Mouse (Mus musculus) cerebellum, postnatal 36 days (tissue): ENCODE measurements around the gene Il17ra.

ENCODE experiments used
- DNase-seq, 2 experiments: peaks; one replicate each; pipeline ENCODE4 v3.0.0; 2021 to 2022; ENCODE audit warnings: mixed read lengths in 2 of 2

Gene Il17ra

DNA sequence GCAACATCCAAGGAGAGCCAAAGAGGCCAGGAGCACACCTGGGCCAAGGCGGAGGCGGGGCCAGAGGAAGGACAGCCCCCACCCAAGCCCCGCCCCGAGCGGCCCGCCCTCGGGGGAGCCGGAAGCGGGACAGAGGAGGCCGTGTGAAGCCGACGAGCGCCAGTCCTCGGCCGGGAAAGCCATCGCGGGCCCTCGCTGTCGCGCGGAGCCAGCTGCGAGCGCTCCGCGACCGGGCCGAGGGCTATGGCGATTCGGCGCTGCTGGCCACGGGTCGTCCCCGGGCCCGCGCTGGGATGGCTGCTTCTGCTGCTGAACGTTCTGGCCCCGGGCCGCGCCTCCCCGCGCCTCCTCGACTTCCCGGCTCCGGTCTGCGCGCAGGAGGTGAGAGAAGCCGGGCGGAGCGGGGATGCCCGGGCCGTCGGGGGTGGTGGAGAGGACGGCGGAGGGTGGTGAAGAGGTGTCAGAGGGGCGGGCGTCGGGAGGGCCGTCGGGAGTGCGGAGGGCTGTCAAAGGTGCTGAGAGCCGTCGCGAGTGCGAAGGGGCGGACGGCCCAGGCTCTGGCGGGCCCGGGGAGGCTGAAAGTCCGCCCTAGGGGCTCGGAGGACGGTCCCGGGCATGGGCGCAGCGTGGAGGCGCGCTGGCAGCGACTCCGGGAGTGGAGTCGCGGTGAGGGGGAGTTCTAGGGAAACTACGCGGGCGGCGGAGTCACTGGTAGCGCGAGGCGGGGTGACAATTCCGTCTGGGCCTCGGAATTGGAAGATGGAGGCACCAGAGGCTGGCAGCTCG is at the start of gene Il17ra:
Gene Il17ra (plus strand): TSS at position 162 of the 786 bp plus-strand sequence.
- peak in 1 of 2 experiments; percentile 28 for DNase-seq

- no peak for DNase-seq
Measured at GRCm38 (mm10) chr6:120438161-120438560, 24.9 kb upstream of the Il17ra start.

DNA sequence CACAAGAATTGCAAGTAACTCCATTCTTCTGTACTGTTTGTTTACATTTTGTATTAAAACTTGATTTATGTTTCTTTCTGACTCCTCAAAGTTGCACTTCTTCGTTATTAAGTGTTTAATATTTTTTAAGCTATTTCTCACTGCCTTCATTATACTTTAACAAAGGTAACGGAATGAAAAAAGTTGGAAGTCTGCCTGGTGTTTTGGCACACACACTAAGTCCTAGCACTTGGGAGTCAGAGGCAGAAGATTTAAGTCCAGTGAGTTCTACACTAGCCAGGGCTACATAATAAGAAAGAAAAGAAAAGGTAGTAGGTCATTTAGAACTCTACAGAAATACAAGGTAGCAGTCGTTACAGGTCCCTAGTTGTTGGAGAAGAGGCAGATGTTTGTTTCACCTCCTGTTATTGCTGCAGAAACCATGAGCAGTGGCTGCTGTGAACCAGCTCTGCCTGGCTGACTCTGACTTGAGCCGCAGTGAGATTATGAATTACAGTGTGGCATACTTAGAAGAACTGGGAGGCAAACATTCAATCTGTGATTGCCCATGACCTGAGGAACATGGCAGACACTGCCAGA is 20.8 kb upstream of the Il17ra start:
- no peak for DNase-seq

DNA sequence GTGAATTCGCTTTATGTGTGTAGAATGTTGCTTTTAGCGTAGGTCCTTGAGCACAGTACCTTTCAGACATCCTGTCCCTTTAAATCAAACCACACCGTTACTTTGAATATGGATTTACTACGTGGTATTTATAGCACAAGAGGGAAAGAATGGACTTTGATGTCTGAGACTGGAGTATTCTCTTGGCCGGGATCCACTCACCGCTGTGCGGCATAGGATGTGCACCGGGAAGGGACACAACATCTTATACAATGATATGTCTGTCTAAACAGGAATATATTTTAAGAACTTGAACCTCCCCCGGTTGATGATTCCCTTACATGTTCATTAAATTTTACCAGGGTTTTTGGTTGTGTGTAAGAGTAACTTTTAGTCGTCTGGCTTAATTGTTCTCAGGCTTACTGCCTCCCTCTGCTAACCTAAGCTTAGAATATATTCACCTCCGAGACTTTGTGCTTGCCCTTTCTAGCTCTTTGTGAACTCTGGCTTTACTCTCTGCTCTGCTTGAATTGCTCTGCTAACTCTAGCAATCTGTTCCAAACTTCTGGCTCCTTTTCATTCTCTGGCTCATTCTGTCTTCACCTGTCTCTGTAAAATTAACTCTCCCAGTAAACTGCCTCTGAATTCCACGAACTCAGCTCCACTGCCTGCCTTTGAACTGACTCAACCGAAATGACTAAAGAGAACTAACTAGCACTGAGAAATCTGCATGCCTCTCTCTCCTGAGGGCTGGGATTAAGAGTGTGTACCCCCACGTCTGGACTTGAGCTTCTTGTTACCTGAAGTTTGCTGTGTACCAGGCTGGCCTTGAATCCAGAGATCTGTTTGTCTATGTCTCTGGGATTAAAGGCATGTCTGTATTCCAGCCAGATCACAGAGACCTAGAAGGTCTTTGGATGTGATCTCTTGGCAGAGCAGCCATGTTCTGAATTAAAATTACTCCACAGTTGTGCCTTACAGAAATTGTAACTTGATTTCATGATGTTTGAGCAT is 19.4 kb upstream of the Il17ra start:
- no peak for DNase-seq

DNA sequence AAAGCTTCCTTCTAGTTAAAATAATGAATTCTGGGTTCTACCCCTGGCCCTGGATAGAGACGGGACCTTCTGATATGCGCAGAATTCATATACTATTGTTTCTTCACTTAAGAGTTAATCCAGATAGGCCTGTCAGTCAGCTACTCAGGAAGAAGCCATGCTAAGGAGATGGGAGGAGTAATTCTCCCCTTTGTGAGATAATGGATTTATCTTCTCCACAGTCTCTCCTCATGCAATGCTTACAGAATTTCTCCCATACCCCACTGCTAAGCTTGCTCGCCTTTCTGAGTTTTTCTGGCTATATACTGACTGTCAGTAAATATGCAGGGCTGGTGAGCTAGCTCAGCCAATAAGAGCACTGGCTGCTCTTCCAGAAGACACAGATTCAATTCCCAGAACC is 12.8 kb upstream of the Il17ra start:
- DNase-seq = no peak

DNA sequence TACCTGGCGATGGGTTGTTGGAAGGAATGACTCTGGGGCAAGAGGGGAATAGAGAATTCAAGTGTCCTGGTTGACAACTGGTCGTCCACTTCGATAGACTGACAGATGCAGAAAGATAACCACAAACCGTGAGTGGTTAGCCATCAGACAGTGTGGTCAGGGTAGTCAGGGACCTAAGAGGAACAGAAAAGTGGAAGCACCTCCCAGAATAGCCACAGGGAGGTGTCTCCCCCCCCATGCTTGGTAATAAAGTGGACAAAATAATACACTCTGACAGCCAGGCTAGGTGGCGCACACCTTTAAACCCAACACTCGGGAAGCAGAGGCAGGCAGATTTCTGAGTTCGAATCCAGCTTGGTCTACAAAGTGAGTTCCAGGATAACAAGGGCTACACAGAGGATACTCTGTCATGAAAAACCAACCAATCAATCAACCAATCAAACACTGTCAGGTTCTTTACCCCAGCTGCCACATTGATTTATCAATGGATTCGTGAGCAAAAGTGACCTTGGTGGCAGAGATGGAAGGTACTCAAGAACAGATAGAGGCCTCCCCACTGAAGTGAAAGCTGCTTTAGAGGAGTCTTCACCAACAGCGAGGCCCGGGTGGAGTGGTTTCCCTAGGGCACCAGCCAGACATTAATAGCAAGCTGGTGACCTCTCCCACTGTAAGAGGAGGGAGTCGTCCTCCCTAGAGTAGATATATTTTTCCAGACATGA is 10.5 kb upstream of the Il17ra start:
- no peak for DNase-seq

GRCm38 (mm10) chr6:120453103-120453445 is 10.0 kb upstream of the Il17ra start:
- no peak for DNase-seq

DNA sequence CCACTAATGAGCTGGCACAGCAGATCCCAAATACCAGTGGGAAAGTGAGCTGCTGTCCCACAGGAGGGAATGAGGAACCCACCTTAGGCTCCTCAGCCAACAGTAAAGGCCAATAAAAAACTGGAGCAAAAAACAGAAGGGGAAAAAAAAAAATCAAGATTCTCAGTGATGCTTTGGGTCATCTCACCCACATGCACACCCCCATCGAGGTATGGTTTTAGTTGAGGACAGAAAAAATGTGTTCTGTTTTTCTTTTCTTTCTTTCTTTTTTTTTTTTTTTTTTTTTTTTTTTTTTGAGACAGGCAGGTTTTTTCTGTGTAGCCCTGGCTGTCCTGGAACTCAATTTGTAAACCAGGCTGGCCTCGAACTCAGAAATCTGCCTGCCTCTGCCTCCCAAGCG is 9.5 kb upstream of the Il17ra start:
- DNase-seq = no peak

- DNase-seq = no peak
Measured at GRCm38 (mm10) chr6:120454627-120455077, 8.4 kb upstream of the Il17ra start.

DNA sequence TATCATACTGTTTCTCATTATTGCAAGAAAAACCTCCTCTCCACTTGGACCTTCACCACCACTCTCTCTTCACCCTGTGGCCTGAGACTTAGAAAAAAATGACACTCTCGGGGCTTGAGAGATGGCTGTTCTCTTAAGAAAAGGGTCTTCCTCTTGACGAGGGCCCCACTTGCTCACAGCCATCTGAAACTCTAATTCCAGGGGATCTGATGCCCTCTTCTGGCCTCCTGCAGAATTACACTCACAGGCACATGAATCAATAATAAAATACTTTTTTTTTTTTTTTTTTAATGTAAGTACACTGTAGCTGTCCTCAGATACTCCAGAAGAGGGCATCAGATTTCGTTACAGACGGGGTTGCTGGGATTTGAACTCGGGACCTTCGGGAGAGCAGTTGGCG is 6.0 kb upstream of the Il17ra start:
- DNase-seq = no peak

- DNase-seq = no peak
Measured at GRCm38 (mm10) chr6:120457751-120458150, 5.3 kb upstream of the Il17ra start.

- DNase-seq = no peak
Measured at GRCm38 (mm10) chr6:120461217-120461616, 1.8 kb upstream of the Il17ra start.

GRCm38 (mm10) chr6:120462251-120462650 is 796 bp upstream of the Il17ra start:
- no peak for DNase-seq

DNA sequence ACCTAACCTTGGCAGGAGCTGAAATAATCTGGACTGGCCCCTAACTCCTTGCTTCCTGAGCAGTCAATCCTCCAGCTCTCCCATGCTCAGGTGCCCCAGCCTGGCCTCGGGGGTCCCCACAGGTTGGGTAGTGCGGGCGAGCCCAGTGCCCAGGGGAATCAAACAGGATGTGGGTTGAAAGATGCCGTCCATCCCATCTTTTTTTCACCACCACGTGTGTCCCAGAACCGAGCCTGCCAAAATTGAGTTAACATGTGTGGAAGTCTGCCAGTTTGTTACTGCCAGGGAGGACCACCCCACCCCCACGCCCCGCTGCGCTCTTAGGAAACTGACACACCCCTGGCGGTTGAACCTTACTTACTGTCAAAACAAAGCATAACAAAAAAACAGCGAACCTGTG is 837 bp downstream of the Il17ra start:
- DNase-seq = no peak

- no peak for DNase-seq
Measured at GRCm38 (mm10) chr6:120464406-120464939, 1.4 kb downstream of the Il17ra start.

GRCm38 (mm10) chr6:120465393-120465792 is 2.3 kb downstream of the Il17ra start:
- no peak for DNase-seq

DNA sequence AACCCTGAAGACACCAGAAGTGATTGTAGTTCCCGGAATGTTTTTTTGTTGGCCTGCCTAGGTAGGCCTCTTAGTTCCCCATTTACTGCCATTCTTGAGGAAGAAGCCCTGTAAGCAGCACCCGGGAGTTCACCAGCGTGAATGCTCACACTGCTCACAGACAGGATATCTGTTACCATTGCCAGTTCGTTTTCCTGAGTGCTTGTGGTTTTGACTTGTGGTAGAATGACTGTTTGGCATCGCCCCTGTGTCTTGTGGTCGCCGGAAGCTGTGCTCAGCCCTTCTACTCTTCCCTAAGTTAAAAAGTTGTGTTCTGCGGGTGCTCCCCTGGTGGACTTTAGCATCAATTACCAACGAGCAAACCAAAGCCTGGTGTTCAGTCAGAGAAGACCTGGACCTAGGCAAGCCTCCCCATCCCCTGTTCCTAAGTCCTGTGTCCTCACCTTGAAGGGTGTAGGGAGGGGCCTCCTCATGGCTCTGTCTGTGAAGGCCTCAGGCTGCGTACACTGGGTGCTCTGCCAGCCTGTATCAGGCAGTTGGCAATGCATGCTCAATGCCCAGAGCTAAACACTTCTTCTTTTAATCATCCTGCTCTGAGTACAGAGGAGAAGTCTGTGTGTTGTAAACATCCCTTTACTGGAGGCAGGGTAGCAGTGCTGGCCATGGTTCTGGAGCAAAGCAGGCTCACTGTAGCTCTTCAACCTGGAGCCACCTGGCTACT is 3.7 kb downstream of the Il17ra start:
- no peak for DNase-seq

GRCm38 (mm10) chr6:120468259-120468658 is 5.2 kb downstream of the Il17ra start:
- no peak for DNase-seq

GRCm38 (mm10) chr6:120469268-120469667 is 6.2 kb downstream of the Il17ra start:
- no peak for DNase-seq

DNA sequence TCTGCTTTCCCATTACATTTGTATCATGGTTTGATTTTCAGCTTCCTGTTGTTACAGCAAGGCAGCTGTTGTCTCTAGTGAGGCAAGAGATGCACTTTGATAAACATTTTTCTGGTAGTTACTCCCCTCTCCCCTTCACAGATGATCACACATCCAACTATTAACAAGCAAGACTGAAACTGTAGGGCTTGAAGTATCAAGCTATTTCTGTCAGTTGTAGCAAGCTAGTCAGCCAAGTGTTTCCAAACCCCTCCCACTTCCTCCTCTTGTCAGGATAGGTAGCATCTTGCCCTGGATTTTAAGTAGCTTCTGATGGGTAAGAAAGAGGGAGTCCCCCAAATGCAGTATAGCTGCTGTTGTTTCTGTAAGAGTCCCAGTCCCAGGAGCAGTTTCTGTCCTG is 6.7 kb downstream of the Il17ra start:
- DNase-seq = no peak

- no peak for DNase-seq
Measured at GRCm38 (mm10) chr6:120470666-120471065, 7.6 kb downstream of the Il17ra start.

DNA sequence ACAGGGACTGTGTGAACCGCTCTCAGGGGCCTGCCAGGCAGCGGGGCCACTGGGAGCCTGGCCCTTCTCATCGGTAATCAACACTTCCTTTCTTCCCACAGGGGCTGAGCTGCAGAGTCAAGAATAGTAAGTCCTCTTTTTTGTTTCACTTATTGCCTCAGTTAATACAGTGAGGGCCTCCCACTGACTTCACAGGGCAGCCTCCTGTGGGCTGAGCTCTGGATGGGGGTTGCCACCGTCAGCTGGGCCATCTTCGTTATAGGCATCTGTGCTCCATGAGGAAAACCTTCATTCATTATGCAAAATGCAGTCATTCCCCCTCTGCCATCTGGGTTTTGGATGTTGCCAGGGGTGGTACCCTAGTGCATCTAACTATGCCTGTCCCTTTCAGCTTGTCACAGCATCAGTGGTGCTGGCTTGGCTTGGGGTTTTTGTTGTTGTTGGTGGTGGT is 9.0 kb downstream of the Il17ra start:
- no peak for DNase-seq
